Mouse (Mus musculus) frontal cortex, adult (tissue): Measurements from ENCODE around the gene Safb2.
A peak's percentile ranks its signal among the peaks of the same experiment; 100 is the strongest.
"Not testable (repeated sequence)": the region's sequence is repeated elsewhere in the genome, so short reads cannot be mapped to it uniquely, and the experiment has no call there.

Experiments
- ATAC-seq: cut with Nextera tagmentation; 2 replicates; pipeline ENCODE4 v1.9.2; 2017; ENCODE audit warnings: mild to moderate bottlenecking, moderate library complexity, mixed read lengths; ENCODE audit not compliant: low TSS enrichment

The Safb2 gene

DNA sequence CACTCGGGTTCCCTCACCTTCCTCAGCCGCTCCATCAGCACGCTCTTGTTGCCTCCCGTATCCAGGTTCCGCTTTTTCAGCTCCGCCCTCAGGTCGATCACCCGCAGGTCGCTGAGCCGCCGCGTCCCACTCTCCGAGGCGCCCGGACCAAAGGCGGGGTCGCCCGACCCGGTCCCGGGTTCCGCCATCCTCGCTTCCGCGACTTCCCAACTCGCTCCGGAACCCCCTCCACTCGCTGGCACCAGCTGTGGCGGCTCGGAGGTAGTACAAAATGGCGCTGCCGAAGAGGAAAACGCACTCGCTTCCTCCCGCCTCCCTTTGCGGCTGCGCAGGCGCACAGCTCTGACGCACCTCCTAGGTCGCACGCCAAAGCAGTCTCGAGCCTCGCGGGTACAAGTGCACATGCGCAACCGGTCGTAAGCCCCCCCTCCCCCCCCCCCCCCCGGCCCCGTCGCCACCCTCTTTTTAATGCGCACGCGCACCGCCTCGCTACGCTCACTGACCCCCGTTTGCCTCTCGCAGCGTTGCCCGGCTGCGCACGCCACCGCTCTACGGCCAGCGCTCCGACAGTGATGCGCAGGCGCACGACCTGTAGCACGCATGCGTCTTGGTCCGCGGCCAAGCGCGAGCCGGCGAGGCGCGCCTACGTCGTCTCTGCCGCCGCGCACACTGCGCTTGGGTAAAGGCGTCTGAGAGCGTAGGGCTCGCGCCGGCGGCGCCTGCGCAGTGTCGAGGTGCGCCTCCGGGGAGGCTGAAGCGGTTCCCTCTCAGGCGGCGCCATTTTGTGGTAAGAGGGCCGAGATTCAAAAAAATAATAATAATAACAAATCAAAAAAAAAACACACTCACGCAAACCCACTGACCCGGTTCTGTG, at the start of gene Safb2, which contains the start of gene Safb:
Gene Safb2, minus strand, starts transcription at position 329 of the 874 bp plus-strand sequence.
Gene Safb, plus strand, starts transcription at position 569 of the 874 bp plus-strand sequence.
- ATAC-seq = peak; percentile 89

DNA sequence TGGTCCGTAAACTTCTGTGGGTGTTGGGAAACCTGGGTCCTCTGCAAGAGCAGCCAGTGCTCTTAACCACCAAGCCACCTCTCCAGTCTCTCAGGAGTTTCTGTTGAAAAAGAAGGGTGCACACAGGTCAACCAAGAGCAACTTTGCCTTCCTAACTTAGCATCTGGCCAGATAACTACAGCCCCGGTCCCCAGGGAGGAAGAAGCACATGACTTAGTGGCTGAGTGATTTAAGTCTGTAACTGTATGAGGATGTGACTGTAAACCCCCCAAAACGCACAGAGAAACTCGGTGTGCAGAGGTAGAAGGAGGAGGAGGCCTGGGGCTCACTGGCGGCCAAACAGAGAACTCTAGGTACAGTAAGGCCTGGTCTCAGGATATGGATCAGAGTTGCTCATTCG, 49.6 kb upstream of the Safb2 start:
- no peak for ATAC-seq

DNA sequence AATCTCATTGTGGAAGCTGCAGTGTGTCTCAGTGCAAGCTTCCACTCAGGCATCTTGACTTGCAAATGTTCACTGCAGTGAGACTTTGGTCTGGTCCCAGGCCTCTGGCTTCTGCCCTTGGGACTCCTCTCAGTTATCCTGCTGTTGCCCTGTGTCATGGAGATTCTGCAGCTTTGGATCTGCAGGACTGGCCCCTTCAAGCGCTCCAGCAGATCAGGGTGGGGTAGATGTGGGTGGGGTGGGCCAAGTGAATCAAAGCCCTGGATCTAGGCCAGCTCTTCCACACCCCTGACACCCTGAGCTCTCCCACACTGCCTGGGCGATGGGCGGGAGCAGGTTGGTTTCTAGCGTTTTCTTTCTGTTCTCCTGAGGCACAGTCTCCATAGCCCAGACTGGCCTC, 47.4 kb upstream of the Safb2 start:
- no peak for ATAC-seq

- not testable (repeated sequence) for ATAC-seq
These were observed 45.7 kb upstream of the Safb2 start for GRCm38 (mm10) chr17:56629800-56630781.

DNA sequence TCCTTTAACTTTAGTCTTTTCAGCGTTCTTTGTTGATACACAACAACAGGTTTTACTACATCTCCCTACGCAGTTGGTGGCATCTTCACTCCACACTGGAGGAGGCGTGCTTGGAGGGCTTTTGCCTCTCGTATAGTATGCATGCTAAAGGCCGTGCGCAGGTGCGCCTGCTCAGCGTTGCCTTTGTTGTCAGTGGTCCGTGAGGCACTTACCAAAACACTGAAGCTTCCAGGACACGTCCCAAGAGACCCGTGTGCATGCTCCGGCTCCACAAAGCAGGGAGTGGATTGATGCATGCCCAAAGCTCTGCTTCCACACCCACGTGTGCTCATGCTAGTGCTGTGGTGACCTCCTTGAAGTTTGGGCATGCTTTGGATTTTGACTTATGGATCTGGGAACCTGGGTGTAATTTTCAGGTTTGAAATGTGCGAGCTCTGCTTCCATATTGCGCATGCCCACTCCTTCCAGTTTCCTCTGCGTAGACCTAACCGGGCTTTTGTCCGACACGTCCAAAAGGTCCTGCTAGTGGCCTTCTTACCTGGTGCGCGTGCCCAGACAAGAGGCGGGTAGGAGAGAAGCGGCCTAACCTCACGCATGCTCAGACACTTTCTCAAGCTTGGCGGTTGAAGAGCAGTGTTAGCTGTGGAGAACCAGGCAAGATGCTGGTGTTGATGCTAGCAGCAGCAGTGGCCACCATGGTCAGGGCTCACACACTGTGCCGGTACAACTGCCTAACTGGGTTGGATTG, 43.3 kb upstream of the Safb2 start, which contains the start of gene Catsperd:
Gene Catsperd, plus strand, starts transcription at position 614 of the 748 bp plus-strand sequence.
- no peak for ATAC-seq

- peak; percentile 91 for ATAC-seq
These were observed 42.5 kb upstream of the Safb2 start, which contains the start of gene Lonp1 for GRCm38 (mm10) chr17:56626754-56627470. Gene Lonp1 (minus strand): TSS chr17:56626887.

DNA sequence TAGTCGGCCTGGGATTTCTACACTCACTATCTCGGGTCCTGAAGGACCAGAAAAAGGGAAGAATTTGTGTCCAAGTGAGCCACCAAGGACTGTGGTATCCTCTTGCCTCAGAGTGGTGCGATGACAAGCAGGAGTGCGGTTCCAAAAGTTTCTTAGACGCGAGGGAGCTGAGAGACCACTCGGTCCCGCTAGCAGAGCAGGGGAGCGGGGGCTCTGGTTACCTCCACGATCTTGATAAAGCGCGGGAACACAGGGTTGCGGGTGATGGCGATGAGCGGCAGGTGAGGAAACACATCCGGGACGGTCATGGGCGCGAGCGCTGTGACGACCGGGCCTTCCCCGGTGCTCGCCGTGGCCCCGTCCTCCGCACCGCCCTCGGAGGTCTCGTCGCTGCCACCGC, 41.9 kb upstream of the Safb2 start:
- 0 out of 2 replicates have a peak, but pooled peaks have one; percentile 1 for ATAC-seq

GRCm38 (mm10) chr17:56625495-56625894, 41.1 kb upstream of the Safb2 start:
- ATAC-seq = no peak

- ATAC-seq = no peak
These were observed 33.2 kb upstream of the Safb2 start for GRCm38 (mm10) chr17:56617628-56618027.

DNA sequence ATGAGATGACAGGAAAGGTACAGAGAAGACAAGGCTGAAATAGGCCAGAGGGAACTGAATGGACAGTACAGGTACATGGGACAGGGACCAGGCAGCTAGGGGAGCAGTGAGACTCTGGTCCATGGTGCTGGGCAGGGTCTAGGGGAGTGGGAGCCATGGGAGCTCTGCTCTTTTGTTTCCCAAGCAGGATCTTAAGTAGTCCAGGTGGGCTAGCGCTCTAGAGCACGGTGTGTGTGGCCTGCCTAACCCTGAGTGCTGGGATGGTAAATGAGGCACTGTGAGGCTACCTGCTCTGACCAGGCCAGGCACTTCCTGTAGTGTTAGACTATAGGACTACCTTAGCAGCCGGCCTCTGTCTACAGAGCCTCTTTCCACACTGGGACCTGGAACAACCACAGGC, 32.3 kb upstream of the Safb2 start:
- no peak for ATAC-seq

- no peak for ATAC-seq
These were observed 31.4 kb upstream of the Safb2 start for GRCm38 (mm10) chr17:56615792-56616191.

GRCm38 (mm10) chr17:56615136-56615784, 30.9 kb upstream of the Safb2 start:
- no peak for ATAC-seq

DNA sequence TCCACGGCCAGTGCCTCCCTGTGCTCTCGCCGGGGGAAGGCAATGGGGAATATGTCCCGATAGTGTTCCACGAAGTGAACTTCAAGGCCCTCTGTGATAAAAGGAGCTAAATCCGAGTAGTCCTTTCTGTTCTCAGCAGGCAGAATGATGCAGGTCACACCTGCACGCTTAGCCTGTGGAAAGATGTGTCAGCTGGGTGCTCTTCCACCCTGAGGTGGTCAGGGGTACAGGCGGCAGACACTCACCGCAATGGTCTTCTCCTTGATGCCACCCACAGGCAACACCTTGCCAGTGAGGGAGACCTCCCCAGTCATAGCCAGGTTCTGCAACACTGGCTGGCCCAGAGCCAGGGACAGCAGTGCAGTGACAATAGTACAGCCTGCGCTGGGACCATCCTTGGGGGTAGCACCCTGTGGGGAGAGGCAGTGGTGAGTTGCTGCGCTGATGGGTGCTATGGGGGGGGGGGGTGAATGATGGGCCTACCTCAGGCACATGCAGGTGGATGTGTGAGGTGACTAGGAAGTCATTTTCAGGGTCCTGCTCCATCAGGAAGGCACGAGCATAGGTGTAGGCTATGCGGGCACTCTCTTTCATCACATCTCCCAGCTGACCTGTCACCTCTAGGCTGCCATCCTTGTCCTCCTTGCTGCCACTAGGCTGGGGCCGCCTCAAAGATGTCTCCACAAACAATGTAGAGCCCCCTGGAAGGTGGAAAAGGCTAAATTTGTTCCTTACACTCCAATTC, 30.2 kb upstream of the Safb2 start:
- ATAC-seq = no peak

DNA sequence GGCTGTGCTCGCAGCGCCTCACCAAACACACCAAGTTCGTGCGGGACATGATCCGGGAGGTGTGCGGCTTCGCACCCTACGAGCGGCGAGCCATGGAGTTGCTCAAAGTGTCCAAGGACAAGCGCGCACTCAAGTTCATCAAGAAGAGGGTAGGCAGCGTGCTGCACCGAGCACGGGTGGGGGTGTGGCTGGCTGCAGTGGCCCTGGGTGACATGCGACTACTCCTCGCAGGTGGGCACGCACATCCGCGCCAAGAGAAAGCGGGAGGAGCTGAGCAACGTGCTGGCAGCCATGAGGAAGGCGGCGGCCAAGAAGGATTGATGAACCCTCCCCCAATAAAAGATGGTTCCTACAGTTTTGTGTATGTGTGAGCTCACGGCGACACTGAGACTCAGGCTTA, 29.5 kb upstream of the Safb2 start:
- ATAC-seq = not testable (repeated sequence)

GRCm38 (mm10) chr17:56613236-56613844, 29.0 kb upstream of the Safb2 start, which contains the start of gene Rpl36:
Gene Rpl36 (plus strand): TSS chr17:56613416.
- ATAC-seq = peak; percentile 45

DNA sequence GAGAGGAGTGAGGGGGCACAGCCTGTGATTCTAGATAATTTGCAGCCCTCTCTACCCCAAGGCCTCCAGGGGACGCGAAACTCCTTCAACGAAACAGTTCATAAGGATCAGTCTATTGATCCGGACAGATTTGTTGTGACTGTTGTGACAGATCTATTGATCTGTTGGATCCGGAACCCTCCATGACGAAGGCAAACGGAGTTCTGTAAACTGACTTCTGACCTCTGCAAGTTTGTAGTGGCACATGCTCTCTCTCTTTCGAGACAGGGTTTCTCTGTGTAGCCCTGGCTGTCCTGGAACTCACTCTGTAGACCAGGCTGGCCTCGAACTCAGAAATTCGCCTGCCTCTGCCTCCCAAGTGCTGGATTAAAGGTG, 28.2 kb upstream of the Safb2 start:
- not testable (repeated sequence) for ATAC-seq

DNA sequence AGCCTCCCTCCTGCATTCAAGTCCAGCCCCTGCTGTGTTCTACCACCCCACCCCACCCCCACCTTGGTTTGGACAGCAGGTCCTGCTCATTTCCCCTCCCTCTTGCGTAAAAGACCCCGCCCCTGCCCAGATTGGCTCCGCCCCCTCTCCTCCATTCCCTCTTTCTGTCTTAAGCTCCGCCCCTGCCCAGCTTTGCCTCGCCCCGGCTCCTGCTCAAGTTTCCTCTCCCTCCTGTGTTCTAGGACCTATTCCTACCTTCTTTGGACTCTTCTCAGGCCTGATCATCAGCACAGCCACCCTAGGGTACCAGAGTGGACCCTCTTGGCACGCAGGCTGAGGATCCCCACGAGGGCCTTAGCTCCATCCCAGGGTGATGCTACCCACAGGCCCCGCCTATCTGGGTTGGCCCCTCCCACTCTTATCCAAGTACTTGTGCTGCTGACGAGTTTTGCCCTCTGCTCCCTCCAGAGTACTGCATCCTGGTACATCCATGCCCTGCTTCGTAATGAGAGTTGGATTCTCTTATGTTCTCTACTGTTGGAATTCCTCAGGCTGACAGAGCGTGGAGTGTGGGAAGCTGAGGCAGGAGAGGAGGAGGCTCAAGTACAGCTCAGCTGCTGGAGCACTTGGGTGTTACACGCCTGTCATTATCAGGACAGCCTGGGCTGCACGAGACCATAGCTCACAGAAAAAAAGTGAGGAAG, 27.6 kb upstream of the Safb2 start:
- ATAC-seq = no peak

- no peak for ATAC-seq
These were observed 26.9 kb upstream of the Safb2 start for GRCm38 (mm10) chr17:56611323-56611722.
